Mouse (Mus musculus) embryonic facial prominence, embryonic 14.5 days (tissue): ENCODE results near the gene Pprc1. TPM values are rescaled to one million over a fixed set of nuclear protein-coding genes. Genes with fewer than 3 reads are reported as not detected.

ENCODE experiments used
- ATAC-seq: fragments of 200-750 bp; cut with Nextera tagmentation; 2 replicates; pipeline ENCODE4 v1.8.0; 2017; ENCODE audit warnings: low read depth, moderate number of reproducible peaks, moderate TSS enrichment
- DNase-seq: peaks from one replicate; pipeline ENCODE4 v3.0.0-alpha.2; 2015; ENCODE audit warnings: low spot score
- H3K27ac ChIP-seq: fragments of 300-500 bp; sonication (generic); replicated peaks from 2 replicates; pipeline ENCODE4 v1.5.1; 2014; ENCODE audit warnings: low read depth, mild to moderate bottlenecking, low read length, moderate library complexity
- H3K27me3 ChIP-seq: fragments of 300-500 bp; sonication (generic); replicated peaks from 2 replicates; pipeline ENCODE4 v1.6.1; 2014; ENCODE audit warnings: low read length; ENCODE audit not compliant: control insufficient read depth, insufficient read depth
- H3K36me3 ChIP-seq: fragments of 300-500 bp; sonication (generic); 2 replicates; pipeline ENCODE4 v1.6.1; 2014; ENCODE audit warnings: low read length, mixed read lengths; ENCODE audit not compliant: control insufficient read depth, insufficient read depth
- H3K4me1 ChIP-seq: fragments of 300-500 bp; sonication (generic); 2 replicates; pipeline ENCODE4 v1.6.1; 2014; ENCODE audit warnings: antibody characterized with exemption, low read length; ENCODE audit not compliant: control insufficient read depth, insufficient read depth
- H3K4me2 ChIP-seq: fragments of 300-500 bp; sonication (generic); 2 replicates; pipeline ENCODE4 v1.6.1; 2014; ENCODE audit warnings: low read depth, mild to moderate bottlenecking, low read length, moderate library complexity, mixed read lengths
- H3K4me3 ChIP-seq: fragments of 300-500 bp; sonication (generic); 2 replicates; pipeline ENCODE4 v1.5.1; 2014; ENCODE audit warnings: low read depth, mild to moderate bottlenecking, low read length
- H3K9ac ChIP-seq: fragments of 300-500 bp; sonication (generic); 2 replicates; pipeline ENCODE4 v1.6.1; 2014; ENCODE audit warnings: low read depth, mild to moderate bottlenecking, low read length, moderate library complexity, mixed read lengths
- H3K9me3 ChIP-seq: fragments of 300-500 bp; sonication (generic); 2 replicates; pipeline ENCODE4 v1.6.1; 2016; ENCODE audit warnings: low read length; ENCODE audit not compliant: control insufficient read depth
- WGBS: fragments of 180-500 bp; shearing (Covaris S2); extraction: QIAGEN DNeasy Blood & Tissue Kit; methylation state at CpG from one replicate; pipeline ENCODE4 v1.1.7; 2014; 5-methylcytosine and 5-hydroxymethylcytosine counted together
- polyA plus RNA-seq: library from polyadenylated mRNA; unstranded; fragments of >200 nt; fragmentation: Nextera tagmentation; extraction: Ambion mirVana; gene quantifications from 2 replicates; pipeline ENCODE4 v1.2.1, GENCODE M21; 2014

The Pprc1 gene
- polyA plus RNA-seq, 1 experiment from 2014 or later: 41.8 TPM

DNA sequence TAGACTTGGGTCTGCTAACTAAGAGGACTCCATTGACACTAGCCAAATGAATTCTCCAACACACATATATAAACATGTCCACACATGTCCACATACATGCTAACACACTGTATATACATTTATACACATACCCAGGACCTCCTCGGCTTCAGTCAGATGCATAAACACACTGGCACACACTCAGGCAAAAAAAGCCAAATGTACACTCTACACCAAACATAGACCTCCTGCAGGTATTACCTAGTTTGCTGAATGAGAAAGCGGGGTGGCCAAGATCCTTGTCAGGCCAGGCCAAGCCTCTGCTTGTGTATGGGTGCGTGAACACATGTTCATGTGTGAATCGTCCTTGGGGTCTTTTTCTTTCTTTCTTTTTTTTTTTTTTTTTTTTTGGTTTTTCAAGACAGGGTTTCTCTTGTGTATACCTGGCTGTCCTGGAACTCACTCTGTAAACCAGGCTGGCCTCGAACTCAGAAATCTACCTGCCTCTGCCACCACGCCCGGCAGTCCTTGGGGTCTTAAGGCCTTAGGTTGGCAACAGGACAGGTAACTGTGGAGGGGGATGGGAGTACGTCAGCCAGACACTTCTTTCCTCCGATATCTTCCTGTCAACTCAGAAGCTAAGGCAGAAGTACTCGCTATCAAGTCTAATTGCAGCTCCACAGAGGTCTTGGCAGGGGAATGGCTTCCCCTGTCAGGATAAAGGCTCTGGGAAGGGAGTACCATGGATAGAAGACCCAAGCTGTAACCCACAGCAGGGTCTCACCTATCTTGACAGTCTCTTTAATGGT, 14.3 kb upstream of the Pprc1 start:
- no peak overlapping the region for H3K4me3 ChIP-seq
- WGBS: 91% methylated on average over 10 of the region's 10 CpGs
- H3K9me3 ChIP-seq: peaks cover 10% of the 10 kb centered on the region; the same call in 1 of the 2 replicates
- H3K9ac ChIP-seq: no peak overlapping the region
- ATAC-seq: no peak
- H3K27ac ChIP-seq: no peak overlapping the region
- H3K27me3 ChIP-seq: no peaks in the 10 kb centered on the region
- no peak for DNase-seq
- H3K4me2 ChIP-seq: no peak overlapping the region
- peaks cover 62% of the 10 kb centered on the region for H3K36me3 ChIP-seq
- H3K4me1 ChIP-seq: no peaks in the 10 kb centered on the region

DNA sequence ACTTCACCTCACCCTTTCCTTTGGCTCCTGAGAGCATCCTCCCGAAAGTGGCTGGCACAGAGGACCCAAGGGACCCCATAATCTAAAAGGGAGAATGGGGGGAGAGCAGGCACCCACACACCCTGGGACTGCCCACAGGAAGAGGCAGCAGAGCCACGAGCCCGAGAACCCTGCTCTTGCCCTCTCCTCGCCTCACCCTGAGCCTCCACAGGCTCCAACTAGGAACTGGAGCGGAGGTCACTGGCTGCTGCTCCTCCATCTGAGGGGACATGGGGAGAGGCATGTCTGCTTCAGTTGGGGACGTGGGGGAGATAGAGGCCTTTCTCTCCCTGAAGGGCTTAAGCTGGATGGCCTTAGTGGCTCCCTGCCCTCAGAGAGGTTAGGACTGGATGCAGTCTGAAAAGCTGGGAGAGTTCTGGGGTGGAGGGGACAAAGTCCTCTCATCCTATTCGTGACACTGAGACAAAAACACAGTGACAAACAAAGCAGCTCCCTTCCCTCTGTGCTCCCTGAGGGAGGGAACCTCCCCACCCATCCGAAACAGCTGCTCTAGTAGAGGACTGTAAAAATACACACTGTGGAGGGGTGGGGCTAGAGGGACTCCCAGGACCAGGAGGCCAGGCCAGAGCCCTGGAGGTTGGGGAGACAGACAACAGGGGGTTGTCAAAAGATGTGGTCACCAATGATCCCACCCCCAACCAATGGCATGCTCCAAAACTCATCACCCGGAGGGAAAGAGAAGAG, 12.8 kb upstream of the Pprc1 start:
- Histone ChIP-seq H3K4me3 (no peak overlapping the region), H3K27me3 (no peaks in the 10 kb centered on the region), H3K9me3 (peaks cover 10% of the 10 kb centered on the region; the same call in 1 of the 2 replicates), H3K4me2 (no peak overlapping the region), H3K4me1 (peaks cover 2% of the 10 kb centered on the region; the same call in 1 of the 2 replicates), H3K27ac (no peak overlapping the region), H3K36me3 (peaks cover 77% of the 10 kb centered on the region), H3K9ac (no peak overlapping the region)
- WGBS: 79% methylated on average over 8 of the region's 9 CpGs
- DNase-seq: no peak
- ATAC-seq: peak; percentile 14; the same call in 1 of the 2 replicates

- H3K4me3 ChIP-seq: no peak overlapping the region
- no peak overlapping the region for H3K9ac ChIP-seq
- no peaks in the 10 kb centered on the region for H3K27me3 ChIP-seq
- H3K4me2 ChIP-seq: no peak overlapping the region
- no peak overlapping the region for H3K27ac ChIP-seq
- ATAC-seq (no peak), DNase-seq (no peak)
- peaks cover 10% of the 10 kb centered on the region; the same call in 1 of the 2 replicates for H3K9me3 ChIP-seq
- H3K4me1 ChIP-seq: peaks cover 7% of the 10 kb centered on the region
- WGBS: 85% methylated on average over 26 of the region's 26 CpGs
- peaks cover 77% of the 10 kb centered on the region for H3K36me3 ChIP-seq
These were observed 11.8 kb upstream of the Pprc1 start for GRCm38 (mm10) chr19:46032731-46033510.

DNA sequence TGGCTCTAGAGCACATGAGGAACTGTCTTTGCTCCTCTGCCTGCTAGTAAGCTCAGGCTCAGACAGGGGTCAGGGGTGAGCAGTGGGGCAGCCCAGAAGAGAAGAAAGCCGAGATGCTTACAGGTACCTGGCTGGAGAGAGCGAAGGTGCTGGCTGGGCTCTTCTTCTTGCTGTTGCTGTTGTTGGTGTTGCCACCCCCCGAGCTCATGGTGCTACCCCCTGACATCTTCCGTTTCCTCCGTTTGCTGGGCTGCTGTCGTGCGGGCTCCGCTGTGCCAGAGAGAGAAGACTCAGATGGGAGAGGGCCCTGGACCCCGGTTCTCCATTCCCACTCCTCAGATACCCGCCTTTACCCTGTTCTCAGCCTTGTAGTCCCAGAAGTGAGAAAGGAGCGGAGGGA, 10.8 kb upstream of the Pprc1 start:
- Histone ChIP-seq H3K9ac (no peak overlapping the region), H3K27ac (no peak overlapping the region), H3K4me1 (peaks cover 7% of the 10 kb centered on the region), H3K4me3 (no peak overlapping the region), H3K36me3 (peaks cover 77% of the 10 kb centered on the region), H3K27me3 (no peaks in the 10 kb centered on the region), H3K4me2 (no peak overlapping the region), H3K9me3 (peaks cover 10% of the 10 kb centered on the region; the same call in 1 of the 2 replicates)
- DNase-seq: no peak
- WGBS: 95% methylated on average over 11 of the region's 11 CpGs
- ATAC-seq: no peak

GRCm38 (mm10) chr19:46035971-46036370, 8.7 kb upstream of the Pprc1 start:
- no peak for ATAC-seq
- Histone ChIP-seq H3K4me3 (no peak overlapping the region), H3K9me3 (no peaks in the 10 kb centered on the region), H3K4me2 (no peak overlapping the region), H3K27me3 (no peaks in the 10 kb centered on the region), H3K27ac (no peak overlapping the region), H3K36me3 (peaks cover 59% of the 10 kb centered on the region), H3K4me1 (peaks cover 20% of the 10 kb centered on the region), H3K9ac (no peak overlapping the region)
- no peak for DNase-seq
- 85% methylated on average over 13 of the region's 13 CpGs for WGBS

GRCm38 (mm10) chr19:46036477-46037242, 8.0 kb upstream of the Pprc1 start:
- Histone ChIP-seq H3K4me1 (peaks cover 27% of the 10 kb centered on the region), H3K9ac (peak overlapping the region; percentile 92), H3K27ac (no peak overlapping the region; the same call in 1 of the 2 replicates), H3K36me3 (peaks cover 52% of the 10 kb centered on the region), H3K27me3 (no peaks in the 10 kb centered on the region), H3K4me2 (peak overlapping the region; percentile 87), H3K9me3 (no peaks in the 10 kb centered on the region), H3K4me3 (peak overlapping the region; percentile 84)
- DNase-seq: no peak
- no peak for ATAC-seq
- WGBS: 76% methylated on average over 13 of the region's 13 CpGs

- Histone ChIP-seq H3K4me3 (peak overlapping the region; percentile 84), H3K4me1 (peaks cover 30% of the 10 kb centered on the region), H3K9ac (peak overlapping the region; percentile 92), H3K36me3 (peaks cover 45% of the 10 kb centered on the region), H3K4me2 (peak overlapping the region; percentile 87), H3K27me3 (no peaks in the 10 kb centered on the region), H3K9me3 (no peaks in the 10 kb centered on the region), H3K27ac (peak overlapping the region; percentile 99)
- DNase-seq (peak; percentile 74), ATAC-seq (no peak)
- 18% methylated on average over 6 of the region's 6 CpGs for WGBS
These were observed 7.3 kb upstream of the Pprc1 start for GRCm38 (mm10) chr19:46037243-46037924.
